Mouse (Mus musculus): Measurements from ENCODE around the gene Glis1.

Gene Glis1

GRCm38 (mm10) chr4:107452266-107453015, 18.1 kb downstream of the Glis1 start:
- no peak for DNase-seq (ENCODE audit: low spot score in 2 of 2)

GRCm38 (mm10) chr4:107453141-107453984, 19.0 kb downstream of the Glis1 start:
- peak; percentile 76 to 84 for DNase-seq (ENCODE audit: low spot score in 2 of 2)

- no peak for DNase-seq (ENCODE audit: low spot score in 2 of 2)
Measured at GRCm38 (mm10) chr4:107457602-107458001, 23.2 kb downstream of the Glis1 start.

- peak; percentile 22 for DNase-seq (ENCODE audit: low spot score in 2 of 2)
Measured at GRCm38 (mm10) chr4:107458907-107459306, 24.5 kb downstream of the Glis1 start.

GRCm38 (mm10) chr4:107459461-107459860, 25.1 kb downstream of the Glis1 start:
- DNase-seq (ENCODE audit: low spot score in 2 of 2), result no peak

GRCm38 (mm10) chr4:107460468-107460867, 26.1 kb downstream of the Glis1 start:
- DNase-seq (ENCODE audit: low spot score in 2 of 2), result no peak

- DNase-seq (ENCODE audit: low spot score in 2 of 2), result no peak
Measured at GRCm38 (mm10) chr4:107467831-107468230, 33.4 kb downstream of the Glis1 start.

- no peak for DNase-seq (ENCODE audit: low spot score in 2 of 2)
Measured at GRCm38 (mm10) chr4:107468264-107468663, 33.9 kb downstream of the Glis1 start.

- no peak for DNase-seq (ENCODE audit: low spot score in 2 of 2)
Measured at GRCm38 (mm10) chr4:107468768-107469167, 34.4 kb downstream of the Glis1 start.

- DNase-seq (ENCODE audit: low spot score in 2 of 2), result no peak
Measured at GRCm38 (mm10) chr4:107476266-107476665, 41.9 kb downstream of the Glis1 start.

GRCm38 (mm10) chr4:107479015-107479414, 44.6 kb downstream of the Glis1 start:
- DNase-seq (ENCODE audit: low spot score in 2 of 2), result no peak

- no peak for DNase-seq (ENCODE audit: low spot score in 2 of 2)
Measured at GRCm38 (mm10) chr4:107482541-107482940, 48.1 kb downstream of the Glis1 start.

- no peak for DNase-seq (ENCODE audit: low spot score in 2 of 2)
Measured at GRCm38 (mm10) chr4:107483556-107484220, 49.3 kb downstream of the Glis1 start.

GRCm38 (mm10) chr4:107484221-107484575, 49.8 kb downstream of the Glis1 start:
- no peak for DNase-seq (ENCODE audit: low spot score in 2 of 2)

GRCm38 (mm10) chr4:107485903-107486302, 51.5 kb downstream of the Glis1 start:
- no peak for DNase-seq (ENCODE audit: low spot score in 2 of 2)

- DNase-seq (ENCODE audit: low spot score in 2 of 2), result no peak
Measured at GRCm38 (mm10) chr4:107489121-107489840, 54.9 kb downstream of the Glis1 start.

GRCm38 (mm10) chr4:107492991-107493390, 58.6 kb downstream of the Glis1 start:
- DNase-seq (ENCODE audit: low spot score in 2 of 2), result no peak

GRCm38 (mm10) chr4:107495751-107496430, 61.5 kb downstream of the Glis1 start:
- no peak for DNase-seq (ENCODE audit: low spot score in 2 of 2)

GRCm38 (mm10) chr4:107497430-107497935, 63.1 kb downstream of the Glis1 start:
- DNase-seq (ENCODE audit: low spot score in 2 of 2), result no peak

GRCm38 (mm10) chr4:107502601-107503051, 68.2 kb downstream of the Glis1 start:
- no peak for DNase-seq (ENCODE audit: low spot score in 2 of 2)

GRCm38 (mm10) chr4:107514981-107515380, 80.6 kb downstream of the Glis1 start:
- no peak for DNase-seq (ENCODE audit: low spot score in 2 of 2)

All from spleen, postnatal 14 days (tissue).